Mouse (Mus musculus): ENCODE measurements around the gene Rprd1b.

- TF ChIP-seq CTCF (IDR thresholded peaks at IDR 0.05; ENCODE audit: borderline replicate concordance, insufficient read depth, low read length) (no peak), POLR2A (IDR thresholded peaks at IDR 0.05; ENCODE audit: low read depth, low read length) (no peak)
These were observed 103.0 kb downstream of the Rprd1b start for GRCm38 (mm10) chr2:158131197-158131835.
